Mouse (Mus musculus): ENCODE data around the gene Nck2. TPM values are rescaled to one million over a fixed set of nuclear protein-coding genes. Genes with fewer than 3 reads are reported as not detected.

The Nck2 gene
- polyA plus RNA-seq, 1 experiment from 2014 or later = 35.6 TPM

GRCm38 (mm10) chr1:43457012-43457766 is 12.8 kb downstream of the Nck2 start:
- WGBS = 67% methylated on average over 7 of the region's 7 CpGs
- Histone ChIP-seq H3K4me1 (replicated peaks) (peaks cover 38% of the 10 kb centered on the region), H3K4me3 (no peak overlapping the region), H3K4me2 (no peak overlapping the region), H3K36me3 (0 out of 2 replicates have a peak, but pooled peaks cover 6% of the 10 kb centered on the region), H3K9me3 (replicated peaks) (no peaks in the 10 kb centered on the region), H3K27ac (ENCODE audit: poor library complexity, severe bottlenecking) (no peak overlapping the region), H3K9ac (no peak overlapping the region), H3K27me3 (replicated peaks) (no peaks in the 10 kb centered on the region)
- no peak for ATAC-seq (ENCODE audit: insufficient number of reproducible peaks, low FRiP score)

- Histone ChIP-seq H3K4me1 (replicated peaks) (peaks cover 47% of the 10 kb centered on the region), H3K27me3 (replicated peaks) (no peaks in the 10 kb centered on the region), H3K27ac (ENCODE audit: poor library complexity, severe bottlenecking) (no peak overlapping the region), H3K9me3 (replicated peaks) (no peaks in the 10 kb centered on the region), H3K9ac (no peak overlapping the region), H3K4me3 (no peak overlapping the region), H3K36me3 (0 out of 2 replicates have a peak, but pooled peaks cover 6% of the 10 kb centered on the region), H3K4me2 (no peak overlapping the region)
- no peak for ATAC-seq (ENCODE audit: insufficient number of reproducible peaks, low FRiP score)
- 93% methylated on average over 5 of the region's 5 CpGs for WGBS
These were observed 16.1 kb downstream of the Nck2 start for GRCm38 (mm10) chr1:43460468-43460867.

GRCm38 (mm10) chr1:43462666-43463065 is 18.3 kb downstream of the Nck2 start:
- Histone ChIP-seq H3K9me3 (replicated peaks) (no peaks in the 10 kb centered on the region), H3K36me3 (0 out of 2 replicates have a peak, but pooled peaks cover 6% of the 10 kb centered on the region), H3K4me1 (replicated peaks) (peaks cover 54% of the 10 kb centered on the region), H3K4me2 (no peak overlapping the region), H3K9ac (no peak overlapping the region), H3K27ac (ENCODE audit: poor library complexity, severe bottlenecking) (no peak overlapping the region), H3K27me3 (replicated peaks) (no peaks in the 10 kb centered on the region), H3K4me3 (no peak overlapping the region)
- 59% methylated on average over 4 of the region's 4 CpGs for WGBS
- ATAC-seq (ENCODE audit: insufficient number of reproducible peaks, low FRiP score) = no peak

GRCm38 (mm10) chr1:43463941-43464682 is 19.7 kb downstream of the Nck2 start:
- 76% methylated on average over 11 of the region's 11 CpGs for WGBS
- Histone ChIP-seq H3K9me3 (replicated peaks) (no peaks in the 10 kb centered on the region), H3K4me3 (no peak overlapping the region), H3K4me1 (replicated peaks) (peaks cover 62% of the 10 kb centered on the region), H3K36me3 (0 out of 2 replicates have a peak, but pooled peaks cover 6% of the 10 kb centered on the region), H3K4me2 (no peak overlapping the region), H3K27me3 (replicated peaks) (no peaks in the 10 kb centered on the region), H3K9ac (no peak overlapping the region), H3K27ac (ENCODE audit: poor library complexity, severe bottlenecking) (no peak overlapping the region)
- no peak for ATAC-seq (ENCODE audit: insufficient number of reproducible peaks, low FRiP score)

GRCm38 (mm10) chr1:43464976-43465375 is 20.6 kb downstream of the Nck2 start:
- ATAC-seq (ENCODE audit: insufficient number of reproducible peaks, low FRiP score) = no peak
- no peak overlapping the region for H3K27ac ChIP-seq (ENCODE audit: poor library complexity, severe bottlenecking)
- H3K4me2 ChIP-seq = no peak overlapping the region
- no peak overlapping the region for H3K4me3 ChIP-seq
- no peak overlapping the region for H3K9ac ChIP-seq
- H3K9me3 ChIP-seq (replicated peaks) = no peaks in the 10 kb centered on the region
- H3K27me3 ChIP-seq (replicated peaks) = no peaks in the 10 kb centered on the region
- 0 out of 2 replicates have a peak, but pooled peaks cover 6% of the 10 kb centered on the region for H3K36me3 ChIP-seq
- peaks cover 71% of the 10 kb centered on the region for H3K4me1 ChIP-seq (replicated peaks)

- WGBS = 85% methylated on average over 9 of the region's 9 CpGs
- ATAC-seq (ENCODE audit: insufficient number of reproducible peaks, low FRiP score) = no peak
- H3K27me3 ChIP-seq (replicated peaks) = no peaks in the 10 kb centered on the region
- H3K4me2 ChIP-seq = no peak overlapping the region
- H3K27ac ChIP-seq (ENCODE audit: poor library complexity, severe bottlenecking) = no peak overlapping the region
- no peak overlapping the region for H3K9ac ChIP-seq
- 0 out of 2 replicates have a peak, but pooled peaks cover 3% of the 10 kb centered on the region for H3K36me3 ChIP-seq
- H3K4me3 ChIP-seq = no peak overlapping the region
- no peaks in the 10 kb centered on the region for H3K9me3 ChIP-seq (replicated peaks)
- H3K4me1 ChIP-seq (replicated peaks) = peaks cover 78% of the 10 kb centered on the region
These were observed 21.7 kb downstream of the Nck2 start for GRCm38 (mm10) chr1:43465957-43466624.

GRCm38 (mm10) chr1:43467656-43468055 is 23.3 kb downstream of the Nck2 start:
- no peak overlapping the region for H3K4me3 ChIP-seq
- H3K27ac ChIP-seq (ENCODE audit: poor library complexity, severe bottlenecking) = no peak overlapping the region

GRCm38 (mm10) chr1:43468207-43468606 is 23.8 kb downstream of the Nck2 start:
- no peak for ATAC-seq (ENCODE audit: insufficient number of reproducible peaks, low FRiP score)
- no peak overlapping the region for H3K4me2 ChIP-seq
- H3K9me3 ChIP-seq (replicated peaks) = no peaks in the 10 kb centered on the region
- peak overlapping the region; percentile 45; the same call in 1 of the 2 replicates for H3K27ac ChIP-seq (ENCODE audit: poor library complexity, severe bottlenecking)
- no peaks in the 10 kb centered on the region for H3K27me3 ChIP-seq (replicated peaks)
- no peak overlapping the region for H3K4me3 ChIP-seq
- no peak overlapping the region for H3K9ac ChIP-seq
- H3K36me3 ChIP-seq = no peaks in the 10 kb centered on the region
- peaks cover 82% of the 10 kb centered on the region for H3K4me1 ChIP-seq (replicated peaks)
- WGBS = 73% methylated on average over 7 of the region's 7 CpGs

More at GRCm38 (mm10) chr1:43467656-43468055, 23.3 kb downstream of the Nck2 start:
- Histone ChIP-seq H3K36me3 (no peaks in the 10 kb centered on the region), H3K4me1 (replicated peaks) (peaks cover 87% of the 10 kb centered on the region), H3K9ac (no peak overlapping the region), H3K9me3 (replicated peaks) (no peaks in the 10 kb centered on the region), H3K27me3 (replicated peaks) (no peaks in the 10 kb centered on the region), H3K4me2 (no peak overlapping the region)
- WGBS = 79% methylated on average over 8 of the region's 8 CpGs
- no peak for ATAC-seq (ENCODE audit: insufficient number of reproducible peaks, low FRiP score)

- 67% methylated on average over 3 of the region's 3 CpGs for WGBS
- Histone ChIP-seq H3K4me1 (replicated peaks) (peaks cover 80% of the 10 kb centered on the region), H3K9me3 (replicated peaks) (no peaks in the 10 kb centered on the region), H3K36me3 (no peaks in the 10 kb centered on the region), H3K9ac (no peak overlapping the region), H3K4me3 (no peak overlapping the region), H3K27me3 (replicated peaks) (no peaks in the 10 kb centered on the region), H3K4me2 (no peak overlapping the region), H3K27ac (ENCODE audit: poor library complexity, severe bottlenecking) (0 out of 2 replicates have a peak overlapping the region, but pooled peaks have one; percentile 45)
- ATAC-seq (ENCODE audit: insufficient number of reproducible peaks, low FRiP score) = peak; percentile 37; the same call in 1 of the 2 replicates
These were observed 24.6 kb downstream of the Nck2 start for GRCm38 (mm10) chr1:43468978-43469377.

- H3K9me3 ChIP-seq (replicated peaks) = no peaks in the 10 kb centered on the region
- no peak overlapping the region for H3K27ac ChIP-seq (ENCODE audit: poor library complexity, severe bottlenecking)
- 76% methylated on average over 10 of the region's 10 CpGs for WGBS
- H3K9ac ChIP-seq = no peak overlapping the region
- peaks cover 80% of the 10 kb centered on the region for H3K4me1 ChIP-seq (replicated peaks)
- H3K4me2 ChIP-seq = no peak overlapping the region
- H3K36me3 ChIP-seq = no peaks in the 10 kb centered on the region
- no peak for ATAC-seq (ENCODE audit: insufficient number of reproducible peaks, low FRiP score)
- H3K27me3 ChIP-seq (replicated peaks) = no peaks in the 10 kb centered on the region
- no peak overlapping the region for H3K4me3 ChIP-seq
These were observed 26.2 kb downstream of the Nck2 start for GRCm38 (mm10) chr1:43470421-43471179.
